Mouse (Mus musculus) G1E (cell line): Measurements from ENCODE around the gene Rpe. TPM values are rescaled to one million over a fixed set of nuclear protein-coding genes. Genes with fewer than 3 reads are reported as not detected.
"Not testable (repeated sequence)": the region's sequence is repeated elsewhere in the genome, so short reads cannot be mapped to it uniquely, and the experiment has no call there.

Source experiments
- ATAC-seq: 2 replicates; pipeline ENCODE4 v1.8.0; 2016; ENCODE audit warnings: mild to moderate bottlenecking; ENCODE audit not compliant: insufficient number of reproducible peaks, poor library complexity, low FRiP score, severe bottlenecking; ENCODE audit errors: extremely low read depth
- DNase-seq: peaks from one replicate; pipeline ENCODE4 v3.0.0; 2012; ENCODE audit warnings: low spot score
- H3K27me3 ChIP-seq: 2 replicates; pipeline ENCODE4 v1.6.1; 2012; ENCODE audit warnings: mild to moderate bottlenecking, low read length, inconsistent platforms; ENCODE audit not compliant: insufficient read depth
- H3K36me3 ChIP-seq: replicated peaks from 2 replicates; pipeline ENCODE3; 2012; ENCODE audit warnings: mild to moderate bottlenecking, inconsistent platforms
- H3K4me1 ChIP-seq: 2 replicates; pipeline ENCODE4 v1.6.1; 2012; ENCODE audit warnings: low read depth, low read length, inconsistent platforms, mixed read lengths; ENCODE audit not compliant: insufficient read depth
- H3K4me3 ChIP-seq: 2 replicates; pipeline ENCODE4 v1.5.1; 2012; ENCODE audit warnings: low read depth, mild to moderate bottlenecking, inconsistent platforms, low read length, moderate library complexity, mixed read lengths
- H3K9me3 ChIP-seq: replicated peaks from 2 replicates; pipeline ENCODE4 v1.6.1; 2012; ENCODE audit warnings: inconsistent platforms
- CTCF ChIP-seq: IDR thresholded peaks from 2 replicates; pipeline ENCODE4 v1.5.1; 2012; ENCODE audit warnings: low read depth, low read length, inconsistent platforms, mixed read lengths
- GATA1 ChIP-seq: IDR thresholded peaks from 2 replicates; pipeline ENCODE4 v1.6.1; 2012; ENCODE audit warnings: borderline replicate concordance, low read length, inconsistent platforms, mixed read lengths
- GATA2 ChIP-seq: IDR thresholded peaks from 2 replicates; pipeline ENCODE4 v1.6.1; 2012; ENCODE audit warnings: low read depth, low read length, inconsistent platforms, borderline replicate concordance
- POLR2AphosphoS5 ChIP-seq: IDR thresholded peaks from 2 replicates; pipeline ENCODE4 v1.6.1; 2012; ENCODE audit warnings: low read depth, low read length, inconsistent platforms; ENCODE audit not compliant: insufficient replicate concordance
- TAL1 ChIP-seq: conservative IDR thresholded peaks from 2 replicates; pipeline ENCODE4 v1.6.1; 2012; ENCODE audit warnings: low read depth, low read length, inconsistent platforms, mixed read lengths
- polyA plus RNA-seq: library from polyadenylated mRNA; stranded (reverse); fragments of >175 nt; gene quantifications from 2 replicates; pipeline ENCODE4 v1.2.3, GENCODE M21; 2012
- total RNA-seq, 2 experiments: library from RNA; stranded (forward) in 1 of 2; stranded (reverse) in 1 of 2; fragments of 200-1000 nt in 1 of 2; fragments of >200 nt in 1 of 2; fragmentation: Nextera tagmentation in 1 of 2; gene quantifications; 2 replicates each; pipeline ENCODE4 v1.2.3; 2014 to 2017

Rpe gene
- total and polyA plus RNA-seq, 3 experiments: 23.1 to 122 (median 92.9) TPM

DNA sequence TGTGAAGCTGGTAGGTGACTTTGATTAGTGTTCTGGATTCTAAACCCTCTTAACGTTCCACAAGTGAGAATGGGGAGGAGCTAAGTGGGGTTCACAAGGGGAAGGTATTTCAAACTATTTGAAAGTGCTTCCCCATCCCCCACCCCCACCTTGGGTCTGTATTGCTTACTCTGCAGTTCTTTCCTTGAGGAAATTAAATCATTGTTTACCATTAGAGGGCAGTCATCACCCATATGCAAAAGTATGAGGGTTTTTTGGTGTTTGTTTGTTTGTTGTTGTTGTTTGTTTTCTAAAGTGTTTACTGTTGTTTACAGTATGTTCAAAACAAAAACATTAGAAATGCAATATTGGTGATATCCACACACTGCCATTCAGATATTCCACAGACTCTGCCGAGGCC lies 22.0 kb upstream of the Rpe start:
- no peak for TF ChIP-seq POLR2AphosphoS5
- TF ChIP-seq CTCF: no peak
- TF ChIP-seq GATA1: no peak
- TF ChIP-seq GATA2: no peak
- ATAC-seq (no peak), DNase-seq (no peak)
- Histone ChIP-seq H3K27me3 (peaks cover 12% of the 10 kb centered on the region), H3K36me3 (no peaks in the 10 kb centered on the region), H3K4me3 (no peak overlapping the region), H3K9me3 (no peaks in the 10 kb centered on the region), H3K4me1 (peaks cover 3% of the 10 kb centered on the region; the same call in 1 of the 2 replicates)

DNA sequence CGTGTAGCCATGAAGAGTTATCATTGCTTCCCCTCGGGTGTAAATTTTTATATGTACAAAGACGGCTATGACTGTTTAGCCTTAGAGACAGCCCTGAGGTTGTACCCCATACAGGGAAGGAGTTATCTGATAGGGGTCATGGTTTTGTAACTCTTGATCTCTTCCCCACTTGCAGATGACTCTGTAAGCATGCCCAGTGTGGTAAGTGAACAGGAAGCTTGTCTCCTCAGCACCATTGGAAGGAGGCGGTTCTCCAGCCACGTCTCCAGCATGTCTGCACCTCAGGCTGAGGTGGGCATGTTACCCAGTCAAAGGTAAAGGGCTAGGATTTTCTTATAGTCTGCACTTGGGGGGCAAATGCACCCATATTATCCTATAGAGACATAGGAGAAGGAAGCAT lies 17.7 kb upstream of the Rpe start:
- peaks cover 16% of the 10 kb centered on the region for H3K27me3 ChIP-seq
- H3K9me3 ChIP-seq: no peaks in the 10 kb centered on the region
- no peaks in the 10 kb centered on the region for H3K4me1 ChIP-seq
- no peak overlapping the region for H3K4me3 ChIP-seq
- H3K36me3 ChIP-seq: no peaks in the 10 kb centered on the region
- DNase-seq (no peak), ATAC-seq (no peak)
- TF ChIP-seq CTCF (no peak), GATA1 (no peak), GATA2 (no peak)

GRCm38 (mm10) chr1:66691772-66692171 lies 8.9 kb upstream of the Rpe start:
- Histone ChIP-seq H3K27me3 (peaks cover 32% of the 10 kb centered on the region), H3K36me3 (no peaks in the 10 kb centered on the region), H3K4me1 (peaks cover 6% of the 10 kb centered on the region), H3K4me3 (no peak overlapping the region), H3K9me3 (no peaks in the 10 kb centered on the region)
- TF ChIP-seq POLR2AphosphoS5 (no peak), TAL1 (no peak), GATA2 (no peak), GATA1 (no peak)
- DNase-seq (no peak), ATAC-seq (no peak)

DNA sequence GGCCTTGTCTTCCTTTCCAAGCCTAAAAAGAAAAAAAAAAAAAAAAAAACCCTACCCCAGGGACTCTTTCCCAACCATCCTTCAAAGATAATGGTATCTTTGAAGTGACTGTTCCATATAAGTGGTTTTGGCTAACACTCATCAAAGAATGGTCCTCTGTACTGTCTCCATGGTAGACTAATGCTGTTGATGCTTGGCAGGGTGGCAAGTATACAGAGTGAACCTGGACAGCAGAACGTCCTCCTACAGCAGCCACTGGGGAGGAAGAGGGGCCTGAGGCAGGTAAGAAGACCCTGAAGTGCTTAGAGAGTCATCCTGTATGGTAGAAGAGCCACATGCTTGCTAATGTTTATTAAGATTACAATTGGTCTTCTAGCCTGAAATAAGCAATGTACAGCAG lies 8.3 kb upstream of the Rpe start:
- TF ChIP-seq GATA1 (no peak), GATA2 (no peak), TAL1 (no peak), POLR2AphosphoS5 (no peak), CTCF (no peak)
- Histone ChIP-seq H3K4me3 (no peak overlapping the region), H3K36me3 (no peaks in the 10 kb centered on the region), H3K27me3 (peaks cover 29% of the 10 kb centered on the region), H3K4me1 (peaks cover 6% of the 10 kb centered on the region), H3K9me3 (no peaks in the 10 kb centered on the region)
- no peak for ATAC-seq
- no peak for DNase-seq

DNA sequence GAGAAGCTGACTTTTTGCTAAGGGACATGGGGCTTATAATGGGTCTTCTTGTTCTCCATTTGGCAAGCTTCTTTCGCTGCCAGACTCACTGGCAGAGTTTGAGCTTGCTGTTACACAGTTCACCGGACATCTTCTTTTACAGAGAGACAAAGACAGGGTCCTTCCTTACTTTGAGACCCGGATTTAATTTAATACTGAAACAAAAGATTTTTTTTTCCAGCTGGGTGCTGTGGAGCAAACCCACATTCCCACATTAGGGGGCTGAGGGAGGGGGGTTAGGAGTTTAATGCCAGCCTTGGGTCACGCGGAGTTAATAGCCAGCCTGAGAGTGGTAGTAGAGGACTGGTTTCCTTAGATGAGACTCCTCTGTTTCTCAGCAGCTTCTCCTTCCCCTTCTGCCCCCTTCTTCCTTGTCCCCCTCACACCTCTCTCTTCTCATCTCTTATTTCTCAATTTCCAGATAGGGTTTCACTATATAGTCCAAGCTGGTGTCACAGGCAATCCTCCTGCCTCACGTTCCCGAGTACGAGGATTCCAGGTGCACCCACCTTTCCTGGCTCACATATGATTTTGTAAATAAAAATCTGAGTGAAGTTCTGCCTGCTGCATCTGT lies 7.7 kb upstream of the Rpe start:
- Histone ChIP-seq H3K4me1 (peaks cover 6% of the 10 kb centered on the region), H3K36me3 (no peaks in the 10 kb centered on the region), H3K9me3 (no peaks in the 10 kb centered on the region), H3K27me3 (peaks cover 24% of the 10 kb centered on the region), H3K4me3 (no peak overlapping the region)
- TF ChIP-seq CTCF: no peak
- TF ChIP-seq TAL1: no peak
- no peak for TF ChIP-seq GATA1
- TF ChIP-seq POLR2AphosphoS5: no peak
- no peak for TF ChIP-seq GATA2
- DNase-seq (no peak), ATAC-seq (no peak)

DNA sequence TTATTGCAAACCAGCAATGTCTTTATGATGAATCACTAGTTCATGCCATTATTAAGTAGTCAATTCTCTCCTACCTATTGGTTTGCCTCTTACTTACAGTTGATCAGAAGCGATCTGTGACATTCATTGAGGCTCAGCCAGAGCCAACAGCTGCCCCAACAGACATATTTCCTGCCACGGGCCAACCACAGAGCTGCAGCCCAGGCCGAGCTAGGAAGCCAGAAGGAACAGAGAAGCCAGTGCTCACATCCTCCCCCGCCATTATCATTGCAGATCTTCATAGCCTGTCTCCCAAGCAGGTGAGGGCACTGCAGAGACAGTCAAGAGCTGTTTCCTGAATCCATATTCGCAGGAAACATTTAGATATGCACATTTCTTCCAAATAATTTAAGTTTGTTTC lies 6.4 kb upstream of the Rpe start:
- Histone ChIP-seq H3K4me3 (no peak overlapping the region), H3K36me3 (no peaks in the 10 kb centered on the region), H3K4me1 (peaks cover 6% of the 10 kb centered on the region), H3K27me3 (peaks cover 17% of the 10 kb centered on the region), H3K9me3 (no peaks in the 10 kb centered on the region)
- DNase-seq (no peak), ATAC-seq (0 out of 2 replicates have a peak, but pooled peaks have one; percentile 30)
- TF ChIP-seq GATA2 (no peak), GATA1 (no peak), POLR2AphosphoS5 (no peak), TAL1 (no peak), CTCF (no peak)

DNA sequence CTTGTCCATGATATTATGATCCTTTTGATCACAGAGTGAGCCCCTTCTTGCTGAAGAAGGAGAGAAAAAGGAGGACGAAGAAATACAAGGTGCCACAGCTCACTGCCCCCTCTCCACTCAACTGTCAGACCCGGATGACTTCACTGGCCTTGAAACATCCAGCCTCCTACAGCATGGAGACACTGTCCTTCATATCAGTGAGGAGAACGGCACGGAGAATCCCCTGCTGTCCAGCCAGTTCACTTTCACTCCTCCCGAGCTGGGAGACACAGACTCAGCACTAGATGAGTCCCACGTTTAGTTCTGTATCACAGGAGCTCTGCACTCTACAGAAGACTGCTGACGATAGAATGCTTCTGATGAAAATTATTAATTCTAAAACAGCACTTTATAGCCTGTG lies 5.3 kb upstream of the Rpe start:
- Histone ChIP-seq H3K9me3 (no peaks in the 10 kb centered on the region), H3K27me3 (peaks cover 15% of the 10 kb centered on the region), H3K4me1 (peaks cover 8% of the 10 kb centered on the region), H3K4me3 (no peak overlapping the region), H3K36me3 (no peaks in the 10 kb centered on the region)
- ATAC-seq (no peak; the same call in 1 of the 2 replicates), DNase-seq (no peak)
- TF ChIP-seq GATA1: no peak
- no peak for TF ChIP-seq CTCF
- no peak for TF ChIP-seq POLR2AphosphoS5
- no peak for TF ChIP-seq TAL1
- TF ChIP-seq GATA2: no peak

- not testable (repeated sequence) for ATAC-seq, DNase-seq, H3K4me3 ChIP-seq, H3K9me3 ChIP-seq, H3K27me3 ChIP-seq
- peaks cover 33% of the 10 kb centered on the region for H3K4me1 ChIP-seq
- H3K36me3 ChIP-seq: peaks cover 19% of the 10 kb centered on the region
These were observed 1.0 kb upstream of the Rpe start for GRCm38 (mm10) chr1:66699630-66700029.
